In genomic region chr12:80518393-80518756, GRCm38 (mm10) we compare ENCODE assay signal across 8 mouse cellular contexts. TPM values are rescaled to one million over a fixed set of nuclear protein-coding genes. Genes with fewer than 3 reads are reported as not detected.
DNase-seq lines count a peak whose midpoint lies in the region; ATAC-seq and TF ChIP-seq lines count a peak whose summit lies in the region.

No protein-coding gene starts in this region.

- TF ChIP-seq CTCF in kidney, postnatal 0 days (IDR thresholded peaks at IDR 0.05; ENCODE audit: low read depth) = 0 out of 2 replicates have a peak, but pooled peaks have one; percentile 7

- peak overlapping the region; percentile 98 for H3K4me2 ChIP-seq in kidney, postnatal 0 days (ENCODE audit: low read length)
- H3K4me2 ChIP-seq in embryonic facial prominence, embryonic 13.5 days = peak overlapping the region; percentile 98
- H3K4me2 ChIP-seq in limb, embryonic 11.5 days (ENCODE audit: low read depth, severe bottlenecking) = peak overlapping the region; percentile 95
- H3K4me2 ChIP-seq in stomach, embryonic 16.5 days (ENCODE audit: low read depth, low read length) = peak overlapping the region; percentile 94

- H3K4me1 ChIP-seq in kidney, postnatal 0 days (replicated peaks; ENCODE audit: insufficient read depth, low read length) = 0 out of 2 replicates have a peak, but pooled peaks cover 6% of the 10 kb centered on the region
- 0 out of 2 replicates have a peak, but pooled peaks cover 3% of the 10 kb centered on the region for H3K4me1 ChIP-seq in brown adipose tissue, adult 24 weeks (ENCODE audit: control insufficient read depth, insufficient read depth, insufficient read length, low read length)
- H3K4me1 ChIP-seq in embryonic facial prominence, embryonic 13.5 days = peaks cover 14% of the 10 kb centered on the region
- H3K4me1 ChIP-seq in limb, embryonic 11.5 days (ENCODE audit: control insufficient read depth, insufficient read depth, low read length) = peaks cover 3% of the 10 kb centered on the region; the same call in 1 of the 2 replicates
- no peaks in the 10 kb centered on the region; the same call in 1 of the 2 replicates for H3K4me1 ChIP-seq in stomach, embryonic 16.5 days (ENCODE audit: control insufficient read depth, insufficient read depth, low read length)

- WGBS in kidney, postnatal 0 days = under 1% methylated on average over 25 of the region's 25 CpGs
- WGBS in embryonic facial prominence, embryonic 13.5 days = under 1% methylated on average over 25 of the region's 25 CpGs
- 0% methylated on average over 25 of the region's 25 CpGs for WGBS in limb, embryonic 11.5 days
- WGBS in stomach, embryonic 16.5 days = 1% methylated on average over 25 of the region's 25 CpGs

- intact Hi-C loops in left cerebral cortex, postnatal 25 days (cut with DNase I) = loop anchor here (2.0 kb wide), 2 partner anchors 56 to 126 kb away; partner anchors contain the start of gene Erh

- ATAC-seq in kidney, postnatal 0 days (replicated peaks; ENCODE audit: low FRiP score, low read depth) = peak; percentile 34; the same call in 1 of the 2 replicates
- 0 out of 2 replicates have a peak, but pooled peaks have one; percentile 17 for ATAC-seq in embryonic facial prominence, embryonic 13.5 days (ENCODE audit: insufficient number of reproducible peaks, insufficient read depth, low FRiP score, low TSS enrichment, low read depth)
- no peak for ATAC-seq in limb, embryonic 11.5 days (ENCODE audit: insufficient number of reproducible peaks, low FRiP score, low TSS enrichment, low read depth)
- ATAC-seq in stomach, embryonic 16.5 days (ENCODE audit: insufficient read depth, low FRiP score) = no peak

- no peak for DNase-seq in kidney, postnatal 0 days (ENCODE audit: low spot score)
- DNase-seq in kidney, adult 9 months = no peak
- peak; percentile 76 for DNase-seq in limb, embryonic 11.5 days (ENCODE audit: low spot score)
- DNase-seq in kidney, postnatal 25 days = no peak
- no peak for DNase-seq in left cerebral cortex, postnatal 25 days (ENCODE audit: low spot score in 2 of 2)

- H3K4me3 ChIP-seq in kidney, postnatal 0 days (replicated peaks; ENCODE audit: low read depth, low read length) = peak overlapping the region; percentile 55
- peak overlapping the region; percentile 50 for H3K4me3 ChIP-seq in brown adipose tissue, adult 24 weeks (ENCODE audit: insufficient read depth, low read depth, low read length)
- peak overlapping the region; percentile 78 for H3K4me3 ChIP-seq in embryonic facial prominence, embryonic 13.5 days
- H3K4me3 ChIP-seq in limb, embryonic 11.5 days (ENCODE audit: low read depth, low read length) = peak overlapping the region; percentile 69
- H3K4me3 ChIP-seq in stomach, embryonic 16.5 days (replicated peaks; ENCODE audit: low read length) = peak overlapping the region; percentile 59

- H3K27me3 ChIP-seq in kidney, postnatal 0 days (ENCODE audit: insufficient read depth, low read length) = peaks cover 31% of the 10 kb centered on the region
- H3K27me3 ChIP-seq in embryonic facial prominence, embryonic 13.5 days = peaks cover 72% of the 10 kb centered on the region
- H3K27me3 ChIP-seq in limb, embryonic 11.5 days (ENCODE audit: control insufficient read depth, insufficient read depth, low read length) = peaks cover 53% of the 10 kb centered on the region
- peaks cover 48% of the 10 kb centered on the region for H3K27me3 ChIP-seq in stomach, embryonic 16.5 days (ENCODE audit: control insufficient read depth, insufficient read depth, low read length)

- H3K9ac ChIP-seq in kidney, postnatal 0 days (ENCODE audit: low read depth, low read length) = peak overlapping the region; percentile 32; the same call in 1 of the 2 replicates
- peak overlapping the region; percentile 79 for H3K9ac ChIP-seq in embryonic facial prominence, embryonic 13.5 days
- peak overlapping the region; percentile 63; the same call in 1 of the 2 replicates for H3K9ac ChIP-seq in limb, embryonic 11.5 days (ENCODE audit: low read length)
- peak overlapping the region; percentile 68 for H3K9ac ChIP-seq in stomach, embryonic 16.5 days (ENCODE audit: low read length)

- H3K27ac ChIP-seq in kidney, postnatal 0 days = no peak overlapping the region
- H3K27ac ChIP-seq in brown adipose tissue, adult 24 weeks (replicated peaks; ENCODE audit: low read depth, low read length) = no peak overlapping the region
- no peak overlapping the region for H3K27ac ChIP-seq in embryonic facial prominence, embryonic 13.5 days
- H3K27ac ChIP-seq in limb, embryonic 11.5 days (replicated peaks; ENCODE audit: low read depth, low read length) = no peak overlapping the region
- no peak overlapping the region for H3K27ac ChIP-seq in stomach, embryonic 16.5 days (ENCODE audit: low read length)

- H3K9me3 ChIP-seq in kidney, postnatal 0 days (replicated peaks; ENCODE audit: low read length) = no peaks in the 10 kb centered on the region
- H3K9me3 ChIP-seq in embryonic facial prominence, embryonic 13.5 days = no peaks in the 10 kb centered on the region
- no peaks in the 10 kb centered on the region for H3K9me3 ChIP-seq in limb, embryonic 11.5 days (ENCODE audit: control insufficient read depth, low read length)
- H3K9me3 ChIP-seq in stomach, embryonic 16.5 days (replicated peaks; ENCODE audit: control insufficient read depth, low read length) = no peaks in the 10 kb centered on the region

- no peaks in the 10 kb centered on the region for H3K36me3 ChIP-seq in kidney, postnatal 0 days (ENCODE audit: insufficient read depth, low read length)
- H3K36me3 ChIP-seq in embryonic facial prominence, embryonic 13.5 days = no peaks in the 10 kb centered on the region
- H3K36me3 ChIP-seq in limb, embryonic 11.5 days (ENCODE audit: control insufficient read depth, insufficient read depth, low read length) = no peaks in the 10 kb centered on the region
- no peaks in the 10 kb centered on the region for H3K36me3 ChIP-seq in stomach, embryonic 16.5 days (ENCODE audit: control insufficient read depth, insufficient read depth, low read length)

RNA-seq across cellular contexts. Expression of gene Galnt16, which starts 0.3 kb away (rescaled TPM):
- polyA plus RNA-seq in kidney, postnatal 0 days (2015; fragmentation: Nextera tagmentation; extraction: Ambion mirVana) = 3.9 TPM in 2 replicates
- 3.1 and 4.1 TPM in 2 replicates for polyA plus RNA-seq in brown adipose tissue, adult 24 weeks (2012; ENCODE audit: insufficient read depth, insufficient read length, missing spikeins)
- polyA plus RNA-seq in embryonic facial prominence, embryonic 13.5 days (2015; fragmentation: Nextera tagmentation; extraction: Ambion mirVana) = 12.2 and 13.4 TPM in 2 replicates
- polyA plus RNA-seq in limb, embryonic 11.5 days (2014; fragmentation: Nextera tagmentation; extraction: Ambion mirVana) = 2.8 and 3.3 TPM in 2 replicates
- 14.8 and 15.6 TPM in 2 replicates for polyA plus RNA-seq in stomach, embryonic 16.5 days (2015; fragmentation: Nextera tagmentation; extraction: Ambion mirVana)
- total RNA-seq in left cerebral cortex, postnatal 25 days (2021) = 10 to 100 TPM; 79.8 to 83.1 TPM

RNA-seq across cellular contexts. Expression of gene Exd2, which starts 55.5 kb away (rescaled TPM):
- polyA plus RNA-seq in kidney, postnatal 0 days (2015; fragmentation: Nextera tagmentation; extraction: Ambion mirVana) = 17.7 and 17.9 TPM in 2 replicates
- 8.7 and 11.4 TPM in 2 replicates for polyA plus RNA-seq in brown adipose tissue, adult 24 weeks (2012; ENCODE audit: insufficient read depth, insufficient read length, missing spikeins)
- polyA plus RNA-seq in embryonic facial prominence, embryonic 13.5 days (2015; fragmentation: Nextera tagmentation; extraction: Ambion mirVana) = 28.1 and 30.5 TPM in 2 replicates
- polyA plus RNA-seq in limb, embryonic 11.5 days (2014; fragmentation: Nextera tagmentation; extraction: Ambion mirVana) = 30.1 and 35.5 TPM in 2 replicates
- polyA plus RNA-seq in stomach, embryonic 16.5 days (2015; fragmentation: Nextera tagmentation; extraction: Ambion mirVana) = 26.5 and 28.0 TPM in 2 replicates
- 100 to 1,000 TPM; 121 to 131 TPM for total RNA-seq in left cerebral cortex, postnatal 25 days (2021)

Comparison
In these comparisons a context has a peak if more than half of its experiments do, and no peak if none do; other contexts are left out.
1. ATAC-seq: peak in kidney, postnatal 0 days (single experiment) and embryonic facial prominence, embryonic 13.5 days (single experiment); none in limb, embryonic 11.5 days (single experiment) and stomach, embryonic 16.5 days (single experiment).
2. Peak in every context shown above with its lines, with median percentiles within 50 percentile points of each other: H3K4me2 ChIP-seq, H3K4me3 ChIP-seq and H3K9ac ChIP-seq.